Mouse (Mus musculus): Measurements from ENCODE around the gene Gnb1. TPM values are rescaled to one million over a fixed set of nuclear protein-coding genes. Genes with fewer than 3 reads are reported as not detected.

Gene Gnb1
- polyA plus RNA-seq, 1 experiment: 693 TPM

GRCm38 (mm10) chr4:155606825-155607224, 115.7 kb downstream of the Gnb1 start:
- no peak for DNase-seq (ENCODE audit: extremely low spot score in 1 of 2, low spot score in 1 of 2)

Other genes with a start within 250 kb of the Gnb1 start
- 41.0 and 42.9 TPM in 2 replicates for gene Faap20, start 241.6 kb upstream of the Gnb1 start, polyA plus RNA-seq (2012; rRNA removed)
- gene Prkcz, start 130.0 kb upstream of the Gnb1 start, polyA plus RNA-seq (2012; rRNA removed): 217 and 235 TPM in 2 replicates
- gene Gabrd, start 93.2 kb upstream of the Gnb1 start, polyA plus RNA-seq (2012; rRNA removed): 88.9 and 107 TPM in 2 replicates
- 18.6 and 20.5 TPM in 2 replicates for gene Cfap74, start 82.2 kb upstream of the Gnb1 start, polyA plus RNA-seq (2012; rRNA removed)
- 1.0 and 1.2 TPM in 2 replicates for gene Tmem52, start 22.2 kb upstream of the Gnb1 start, polyA plus RNA-seq (2012; rRNA removed)
- 71.2 and 72.4 TPM in 2 replicates for gene Nadk, start 71.0 kb downstream of the Gnb1 start, polyA plus RNA-seq (2012; rRNA removed)
- 19.6 and 20.6 TPM in 2 replicates for gene Slc35e2, start 110.1 kb downstream of the Gnb1 start, polyA plus RNA-seq (2012; rRNA removed)
- gene Cdk11b, start 133.5 kb downstream of the Gnb1 start, polyA plus RNA-seq (2012; rRNA removed): 60.7 and 65.4 TPM in 2 replicates
- not detected in 2 replicates for gene Gm10563, start 154.0 kb downstream of the Gnb1 start, polyA plus RNA-seq (2012; rRNA removed)
- gene Mmp23, start 162.0 kb downstream of the Gnb1 start, polyA plus RNA-seq (2012; rRNA removed): 4.6 TPM in 2 replicates
- gene Mib2, start 177.8 kb downstream of the Gnb1 start, polyA plus RNA-seq (2012; rRNA removed): 136 and 143 TPM in 2 replicates
- 52.0 and 57.4 TPM in 2 replicates for gene Fndc10, start 203.0 kb downstream of the Gnb1 start, polyA plus RNA-seq (2012; rRNA removed)
- gene Ssu72, start 213.4 kb downstream of the Gnb1 start, polyA plus RNA-seq (2012; rRNA removed): 134 and 142 TPM in 2 replicates
- gene Tmem240, start 243.4 kb downstream of the Gnb1 start, polyA plus RNA-seq (2012; rRNA removed): 62.9 and 63.6 TPM in 2 replicates

Data from frontal cortex, adult 2 months (tissue).